Mouse (Mus musculus): ENCODE measurements at regions not wholly inside any gene's neighbourhood (a gene's known extent, or its start where the extent isn't known, plus 50 kb on each side); places are given as distances from the start of the nearest gene placed in this dataset.

DNA sequence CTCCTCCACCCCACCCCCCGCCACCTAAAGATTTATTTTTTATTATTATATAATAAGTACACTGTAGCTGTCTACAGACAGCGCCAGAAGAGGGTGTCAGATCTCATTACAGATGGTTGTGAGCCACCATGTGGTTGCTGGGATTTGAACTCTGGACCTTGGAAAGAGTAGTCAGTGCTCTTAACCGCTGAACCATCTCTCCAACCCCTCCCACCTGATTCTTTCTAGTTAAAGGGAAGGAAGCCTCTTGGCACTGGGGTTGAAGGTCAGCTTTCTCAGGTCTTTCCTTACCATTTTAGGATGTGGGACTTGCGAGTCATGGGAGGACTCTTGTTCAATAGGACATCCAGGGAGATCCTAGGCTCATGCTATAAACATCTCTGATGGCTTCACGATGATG is 54.7 kb downstream of the Hes1 start:
- CTCF ChIA-PET: no interaction called here
- POLR2A ChIA-PET: no interaction called here

DNA sequence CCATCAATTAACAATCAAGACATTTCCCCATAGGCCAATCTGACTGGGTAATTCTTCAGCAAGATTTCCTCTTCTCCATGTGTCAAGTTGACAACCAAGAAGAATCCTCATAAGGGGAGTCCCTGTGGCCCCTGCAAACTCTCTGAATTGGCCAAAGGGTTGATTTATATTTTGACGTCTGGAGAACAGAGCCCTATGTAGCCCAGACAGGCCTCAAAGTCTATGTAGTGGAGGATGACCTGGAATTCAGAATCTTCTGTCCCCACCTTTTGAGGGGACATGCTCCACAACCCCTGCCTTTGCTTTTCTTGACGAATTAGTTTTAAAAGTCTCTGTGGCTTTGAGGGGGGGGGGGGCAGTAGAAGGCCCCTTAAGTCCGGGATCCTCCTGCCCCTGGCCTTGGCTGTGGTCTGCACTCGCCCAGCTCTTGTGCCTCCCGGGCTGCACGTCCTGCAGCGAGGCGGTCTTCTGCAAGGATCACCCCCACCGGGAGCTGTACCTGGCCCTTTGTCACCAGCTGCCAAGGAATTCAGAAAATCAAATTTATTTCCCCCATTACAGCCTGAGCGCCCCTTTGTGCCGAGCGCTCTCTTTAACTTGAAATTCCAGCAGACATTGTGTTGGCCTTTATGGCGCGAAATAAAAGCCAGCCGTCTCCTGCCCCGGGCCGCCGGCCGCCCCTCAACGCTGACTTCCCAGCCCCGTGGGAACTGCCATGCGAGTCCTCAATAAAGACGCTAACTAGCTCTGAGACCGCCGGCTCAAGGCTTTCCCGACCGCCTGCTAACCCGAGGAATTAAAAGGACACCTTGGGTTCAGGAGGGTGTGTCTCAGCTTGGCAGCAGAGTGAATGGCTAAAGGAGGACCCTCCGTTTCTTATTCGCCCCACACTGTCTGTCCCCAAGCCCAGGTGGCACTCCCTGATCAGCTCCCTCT is 56.4 kb downstream of the Hes1 start:
- ChIA-PET POLR2A (interaction anchor here in 3 of 4 experiments (0.6 to 1.8 kb wide), 11 partner anchors 7 to 165 kb away, joined by 3 to 6 read pairs (median 3); no protein-coding TSS in a partner anchor), CTCF (interaction anchor here in 1 of 4 experiments (0.7 kb wide), 2 partner anchors 116 to 615 kb away, joined by 3 read pairs; no protein-coding TSS in a partner anchor)

DNA sequence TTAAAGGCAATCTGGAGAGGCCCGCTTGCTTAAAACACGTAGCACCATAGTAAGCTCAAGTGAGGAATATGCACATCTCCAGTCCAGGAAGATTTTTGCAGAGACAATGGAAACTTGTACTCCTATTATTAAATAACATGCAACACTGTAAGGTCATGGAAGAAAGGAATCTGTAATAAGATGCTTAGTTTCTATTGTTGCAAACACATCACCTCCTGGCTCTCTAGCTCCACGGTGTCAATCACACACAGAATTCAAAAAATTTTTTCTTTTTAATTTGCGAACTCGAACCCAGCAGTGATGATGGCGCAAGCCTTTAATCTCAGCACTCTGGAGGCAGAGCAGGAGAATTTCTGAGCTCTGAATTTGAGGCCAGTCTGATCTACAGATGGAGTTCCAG is 57.4 kb downstream of the Hes1 start:
- ChIA-PET CTCF (no interaction called here), POLR2A (interaction anchor here in 2 of 4 experiments (0.6 to 1.8 kb wide), 8 partner anchors 8 to 338 kb away, joined by 3 to 7 read pairs (median 3); no protein-coding TSS in a partner anchor)

DNA sequence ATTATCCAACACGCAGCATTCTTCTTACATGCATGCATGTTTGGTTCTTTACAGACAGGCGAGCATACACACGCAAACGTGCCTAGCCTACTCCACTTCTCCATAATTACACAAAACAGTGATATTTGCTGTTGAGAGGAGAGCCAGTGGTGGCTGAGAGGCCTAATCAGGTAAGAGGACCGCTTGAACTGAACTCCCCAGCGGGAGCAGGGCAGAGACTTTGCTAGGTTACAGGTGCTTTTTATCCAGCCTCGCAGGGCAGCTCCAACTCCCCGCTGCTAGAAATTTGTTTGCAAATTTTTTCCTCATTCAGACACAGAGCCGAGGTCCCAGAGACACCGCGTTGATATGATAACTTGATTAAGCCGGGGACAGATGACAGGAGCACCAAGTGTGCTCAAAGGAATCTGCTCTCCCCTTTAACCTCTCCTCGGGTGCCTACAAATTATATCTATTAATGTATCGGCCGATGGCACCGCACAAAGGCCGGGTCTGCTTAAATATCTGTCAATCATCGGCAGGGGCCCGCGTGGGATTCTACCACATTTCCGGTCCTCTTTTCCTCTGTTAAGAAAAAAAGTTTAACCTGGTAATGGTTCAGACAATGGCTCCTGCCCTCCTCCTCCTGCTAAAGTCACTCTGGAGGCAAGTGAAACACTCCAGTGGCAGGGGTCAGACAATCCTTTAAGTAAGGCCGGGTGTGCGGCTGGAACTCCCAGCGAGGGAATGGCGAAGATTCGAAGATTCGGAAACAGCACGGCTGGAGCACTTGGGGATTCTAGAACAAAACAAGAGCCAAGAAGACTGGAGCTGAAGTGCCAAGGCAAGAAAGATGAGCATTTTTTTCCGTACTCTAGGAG is 58.3 kb downstream of the Hes1 start:
- CTCF ChIA-PET: no interaction called here
- POLR2A ChIA-PET: interaction anchor here in 2 of 4 experiments (0.6 to 1.2 kb wide), 3 partner anchors 20 to 339 kb away, joined by 3 read pairs; no protein-coding TSS in a partner anchor

- ChIA-PET POLR2A (interaction anchor here in 2 of 4 experiments (0.6 to 1.3 kb wide), 4 partner anchors 30 to 131 kb away, joined by 3 read pairs; no protein-coding TSS in a partner anchor), CTCF (no interaction called here)
Observed at GRCm38 (mm10) chr16:30127015-30127414, 62.8 kb downstream of the Hes1 start.

GRCm38 (mm10) chr16:30128787-30129186 is 64.6 kb downstream of the Hes1 start:
- POLR2A ChIA-PET: interaction anchor here in 1 of 4 experiments (1.9 kb wide), 1 partner anchor 42 kb away, joined by 5 read pairs; no protein-coding TSS in a partner anchor
- CTCF ChIA-PET: no interaction called here

- POLR2A ChIA-PET: interaction anchor here in 1 of 4 experiments (0.8 to 1.9 kb wide), 2 partner anchors 42 to 60 kb away, joined by 3 to 5 read pairs; no protein-coding TSS in a partner anchor
- CTCF ChIA-PET: no interaction called here
Observed at GRCm38 (mm10) chr16:30129218-30130112, 65.3 kb downstream of the Hes1 start.

GRCm38 (mm10) chr16:30130113-30130471 is 65.9 kb downstream of the Hes1 start:
- POLR2A ChIA-PET: interaction anchor here in 3 of 4 experiments (0.8 to 1.9 kb wide), 6 partner anchors 12 to 42 kb away, joined by 3 to 5 read pairs (median 4); no protein-coding TSS in a partner anchor

GRCm38 (mm10) chr16:30132086-30132485 is 67.9 kb downstream of the Hes1 start:
- CTCF ChIA-PET: interaction anchor here in 2 of 4 experiments (0.5 to 1.0 kb wide), 2 partner anchors 30 to 62 kb away, joined by 3 read pairs; no protein-coding TSS in a partner anchor
- POLR2A ChIA-PET: interaction anchor here (0.6 to 2.0 kb wide), 17 partner anchors 10 to 474 kb away, joined by 3 to 9 read pairs (median 4); partner anchors contain the start of gene Hes1 (in 1 of the 4)

More at GRCm38 (mm10) chr16:30130113-30130471, 65.9 kb downstream of the Hes1 start:
- CTCF ChIA-PET: no interaction called here

- POLR2A ChIA-PET: interaction anchor here in 3 of 4 experiments (0.6 to 1.3 kb wide), 5 partner anchors 21 to 66 kb away, joined by 3 to 5 read pairs (median 4); no protein-coding TSS in a partner anchor
- CTCF ChIA-PET: no interaction called here
Observed at GRCm38 (mm10) chr16:30134642-30135165, 70.5 kb downstream of the Hes1 start.

GRCm38 (mm10) chr16:30136849-30137248 is 72.7 kb downstream of the Hes1 start:
- ChIA-PET CTCF (no interaction called here), POLR2A (interaction anchor here in 1 of 4 experiments (0.8 to 1.6 kb wide), 3 partner anchors 15 to 20 kb away, joined by 3 read pairs; no protein-coding TSS in a partner anchor)

DNA sequence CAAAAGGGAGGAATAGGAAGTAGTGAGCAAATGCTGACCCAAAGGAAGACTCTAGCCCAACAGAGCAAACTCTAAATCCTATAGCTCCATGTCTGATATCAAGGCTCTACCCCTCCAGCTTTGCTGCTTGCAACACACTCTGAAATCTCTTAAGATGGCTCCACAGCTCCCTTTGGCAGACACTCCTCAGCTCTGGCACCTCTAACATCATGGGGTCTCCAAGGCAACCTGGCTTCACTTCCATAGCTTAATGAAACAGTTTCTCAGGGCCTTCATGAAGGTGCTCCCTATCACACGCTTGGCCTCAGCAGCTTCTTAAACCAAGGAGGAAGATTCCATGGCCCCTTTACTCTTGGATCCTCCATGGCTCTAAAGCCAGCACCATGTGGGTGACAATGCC is 73.6 kb downstream of the Hes1 start:
- POLR2A ChIA-PET: interaction anchor here in 1 of 4 experiments (0.5 to 1.6 kb wide), 3 partner anchors 14 to 127 kb away, joined by 3 to 4 read pairs (median 4); no protein-coding TSS in a partner anchor

DNA sequence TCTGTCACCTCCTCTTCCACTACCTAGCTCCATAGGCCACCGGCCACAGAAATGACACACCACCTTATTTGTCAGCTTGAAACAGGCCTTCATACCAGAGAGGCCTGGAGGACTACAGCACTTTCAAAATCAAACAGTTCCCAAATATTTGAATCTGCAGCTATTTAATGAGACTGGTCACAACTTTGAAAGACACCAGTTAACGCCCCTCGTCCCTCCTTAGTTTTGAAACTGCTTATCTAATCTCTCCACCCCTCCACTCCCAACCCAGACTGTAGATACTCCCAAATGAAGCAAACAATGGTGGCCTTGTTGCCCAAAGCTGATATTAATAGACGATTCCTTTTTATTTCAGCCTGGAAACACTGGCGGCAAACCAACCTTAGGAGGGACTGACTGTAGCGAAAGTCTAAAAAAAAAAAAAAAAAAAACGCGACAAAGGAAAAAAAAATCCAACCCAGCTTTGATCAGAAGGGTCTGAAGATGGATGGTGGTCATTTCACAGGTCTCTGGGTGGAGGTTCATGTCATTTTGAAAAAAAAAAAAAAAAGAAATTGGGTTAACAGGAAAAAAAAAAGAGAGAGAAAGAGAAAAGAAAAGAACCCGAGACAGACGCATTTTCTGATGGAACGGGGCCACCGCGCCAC is 80.8 kb downstream of the Hes1 start:
- ChIA-PET POLR2A (interaction anchor here (0.6 to 1.0 kb wide), 17 partner anchors 9 to 650 kb away, joined by 3 to 9 read pairs (median 4); no protein-coding TSS in a partner anchor), CTCF (interaction anchor here (0.5 to 1.1 kb wide), 7 partner anchors 9 to 415 kb away, joined by 3 to 12 read pairs (median 4); no protein-coding TSS in a partner anchor)

More for the DNA sequence above, 73.6 kb downstream of the Hes1 start:
- CTCF ChIA-PET: interaction anchor here in 1 of 4 experiments (1.2 kb wide), 1 partner anchor 34 kb away, joined by 3 read pairs; no protein-coding TSS in a partner anchor

- POLR2A ChIA-PET: interaction anchor here (0.6 to 1.2 kb wide), 16 partner anchors 10 to 339 kb away, joined by 3 to 9 read pairs (median 4); no protein-coding TSS in a partner anchor
- CTCF ChIA-PET: interaction anchor here (0.6 to 1.1 kb wide), 8 partner anchors 10 to 415 kb away, joined by 3 to 12 read pairs (median 4); no protein-coding TSS in a partner anchor
Observed at GRCm38 (mm10) chr16:30145465-30146207, 81.5 kb downstream of the Hes1 start.

GRCm38 (mm10) chr16:30146208-30146525 is 82.0 kb downstream of the Hes1 start:
- CTCF ChIA-PET: interaction anchor here in 2 of 4 experiments (0.6 to 0.7 kb wide), 2 partner anchors 13 to 16 kb away, joined by 4 read pairs; no protein-coding TSS in a partner anchor
- POLR2A ChIA-PET: interaction anchor here in 3 of 4 experiments (0.5 to 1.2 kb wide), 4 partner anchors 12 to 100 kb away, joined by 3 to 6 read pairs (median 4); no protein-coding TSS in a partner anchor

- ChIA-PET CTCF (interaction anchor here in 1 of 4 experiments (0.9 kb wide), 1 partner anchor 8 kb away, joined by 4 read pairs; no protein-coding TSS in a partner anchor), POLR2A (interaction anchor here (0.6 to 1.6 kb wide), 7 partner anchors 8 to 1129 kb away, joined by 3 to 7 read pairs (median 5); no protein-coding TSS in a partner anchor)
Observed at GRCm38 (mm10) chr16:30147296-30147695, 83.1 kb downstream of the Hes1 start.
